Mouse (Mus musculus) c-Kit-positive CD71-positive TER-119-positive erythroid progenitor cells, embryonic 14.5 days (primary cell): Measurements from ENCODE around the gene Atad1.
A peak's percentile ranks its signal among the peaks of the same experiment; 100 is the strongest.
"Not testable (repeated sequence)": the region's sequence is repeated elsewhere in the genome, so short reads cannot be mapped to it uniquely, and the experiment has no call there.

Source experiments
- DNase-seq: peaks from one replicate; pipeline ENCODE4 v3.0.0-alpha.2; 2013; ENCODE audit warnings: low spot score

Atad1 gene

GRCm38 (mm10) chr19:32739686-32740085 is at the start of gene Atad1:
Gene Atad1, minus strand, starts transcription at chr19:32739786.
- no peak for DNase-seq

DNA sequence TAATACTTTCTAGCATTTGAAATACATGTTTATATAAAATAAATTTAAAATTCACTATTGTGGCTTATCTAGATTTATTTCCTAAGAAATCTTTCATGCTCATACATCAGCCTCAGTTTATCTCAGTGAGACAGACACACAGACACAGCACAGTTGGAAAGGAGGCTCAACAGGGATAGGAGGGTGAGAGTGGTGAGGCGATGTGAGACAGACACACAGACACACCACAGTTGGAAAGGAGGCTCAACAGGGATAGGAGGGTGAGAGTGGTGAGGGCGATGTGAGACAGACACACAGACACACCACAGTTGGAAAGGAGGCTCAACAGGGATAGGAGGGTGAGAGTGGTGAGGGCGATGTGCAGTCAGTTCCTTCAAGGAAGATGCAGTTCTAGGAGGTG is 48.4 kb upstream of the Atad1 start:
- not testable (repeated sequence) for DNase-seq

DNA sequence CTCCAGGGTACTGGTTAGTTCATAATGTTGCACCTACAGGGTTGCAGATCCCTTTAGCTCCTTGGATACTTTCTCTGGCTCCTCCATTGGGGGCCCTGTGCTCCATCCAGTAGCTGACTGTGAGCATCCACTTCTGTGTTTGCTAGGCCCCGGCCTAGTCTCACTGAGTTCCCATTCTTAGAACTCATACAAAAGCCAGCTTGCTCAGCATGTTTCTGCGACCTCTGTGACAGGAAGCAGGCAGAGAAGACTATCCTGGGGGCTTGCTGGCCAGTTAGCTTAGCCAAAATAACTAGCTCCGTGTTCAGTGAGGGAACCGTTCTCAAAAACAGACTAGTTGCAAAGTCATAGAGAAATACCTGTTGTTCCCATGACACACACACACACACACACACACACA is 47.8 kb upstream of the Atad1 start:
- not testable (repeated sequence) for DNase-seq

GRCm38 (mm10) chr19:32781305-32782071 is 41.9 kb upstream of the Atad1 start:
- DNase-seq: no peak

- no peak for DNase-seq
Measured at GRCm38 (mm10) chr19:32779131-32779530, 39.5 kb upstream of the Atad1 start.

DNA sequence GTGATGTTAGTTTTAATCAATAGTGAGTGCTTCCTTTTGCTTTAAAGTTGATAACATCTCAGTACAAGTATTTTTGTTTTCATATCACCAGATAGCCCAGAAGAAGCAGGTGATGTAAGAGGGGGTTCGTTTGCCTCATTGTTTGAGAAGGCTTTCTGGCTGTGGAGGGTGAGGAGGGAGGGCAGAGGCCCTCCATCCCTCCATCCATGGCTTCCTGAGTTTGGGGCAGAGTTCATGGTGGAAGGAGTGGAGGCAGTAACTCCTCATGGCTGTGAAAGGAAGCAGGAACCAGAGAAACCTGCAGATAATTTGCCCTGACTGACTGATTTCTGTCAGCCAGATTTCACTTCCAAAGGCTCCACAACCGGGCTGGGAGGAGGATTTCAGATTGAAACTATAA is 38.8 kb upstream of the Atad1 start:
- DNase-seq: no peak

- no peak for DNase-seq
Measured at GRCm38 (mm10) chr19:32762493-32762892, 22.9 kb upstream of the Atad1 start.

GRCm38 (mm10) chr19:32761162-32761561 is 21.6 kb upstream of the Atad1 start:
- no peak for DNase-seq

GRCm38 (mm10) chr19:32760499-32760898 is 20.9 kb upstream of the Atad1 start:
- no peak for DNase-seq

DNA sequence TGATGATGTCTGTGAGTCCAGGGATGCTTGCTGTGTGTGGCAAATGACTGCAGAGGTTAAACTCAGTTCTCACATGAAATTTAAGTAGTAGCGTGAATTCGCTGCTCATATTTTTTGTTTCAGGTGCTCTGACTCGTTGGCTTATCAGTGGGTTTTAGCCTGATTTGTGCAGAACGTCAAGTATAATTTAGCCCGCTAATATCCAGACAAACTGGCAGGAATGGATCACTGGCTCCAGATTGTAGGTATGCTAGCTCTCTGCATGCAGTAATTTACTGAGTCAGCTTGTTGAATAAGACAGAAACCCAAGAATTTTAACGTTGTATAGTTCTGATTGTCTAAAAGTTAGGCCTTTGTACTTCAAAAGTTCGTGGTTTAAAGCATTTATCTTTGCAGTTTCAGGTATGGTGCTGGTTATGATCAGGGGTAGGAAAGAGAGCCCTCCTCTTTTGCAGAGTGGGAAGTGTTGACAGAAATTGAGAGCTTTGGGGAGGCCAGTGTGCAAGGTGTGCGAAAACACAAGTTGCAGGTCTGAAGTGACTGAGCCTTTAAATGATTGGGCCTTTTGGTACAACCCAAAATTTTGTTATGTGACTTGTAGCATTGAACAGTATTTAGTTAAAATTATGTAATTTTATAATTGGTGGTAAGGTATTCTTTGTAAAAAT is 19.9 kb upstream of the Atad1 start:
- no peak for DNase-seq

DNA sequence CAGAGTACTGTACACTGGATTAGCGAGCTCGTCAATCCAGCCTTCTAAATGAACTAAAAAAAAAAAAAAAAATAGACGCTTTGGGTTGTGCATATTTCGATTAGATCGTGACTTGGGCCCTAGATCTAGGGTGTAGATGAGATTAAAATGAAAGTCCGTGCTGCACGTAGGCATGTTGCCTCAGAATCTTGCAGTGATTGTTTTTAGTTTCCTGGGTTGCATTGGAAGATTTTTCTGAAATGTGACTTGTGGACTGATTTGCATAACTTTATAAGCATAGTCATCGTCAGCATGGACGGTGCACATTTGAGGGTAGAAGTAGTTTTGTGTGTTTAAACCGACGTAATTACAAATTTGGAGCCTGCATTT is 19.2 kb upstream of the Atad1 start:
- no peak for DNase-seq

- peak; percentile 28 for DNase-seq
Measured at GRCm38 (mm10) chr19:32757831-32758792, 18.5 kb upstream of the Atad1 start.

GRCm38 (mm10) chr19:32756900-32757725 is 17.5 kb upstream of the Atad1 start, which contains the start of gene Pten:
Gene Pten, plus strand, starts transcription at chr19:32757497.
- DNase-seq: peak; percentile 88

DNA sequence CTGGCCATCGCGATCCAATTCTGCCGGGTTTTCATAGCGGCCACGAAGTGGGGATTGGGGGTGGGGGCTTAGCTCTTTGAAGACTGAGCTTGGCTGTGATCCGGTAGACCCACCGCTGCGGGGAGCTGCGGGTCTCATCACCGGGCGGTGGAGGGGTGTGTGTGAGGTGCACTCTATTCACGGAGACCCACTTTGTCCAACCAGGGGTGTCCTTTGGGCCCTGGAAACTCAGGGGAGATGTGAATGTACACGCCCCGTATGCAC is 17.0 kb upstream of the Atad1 start:
- no peak for DNase-seq

GRCm38 (mm10) chr19:32755792-32756635 is 16.4 kb upstream of the Atad1 start:
- DNase-seq: peak; percentile 96

DNA sequence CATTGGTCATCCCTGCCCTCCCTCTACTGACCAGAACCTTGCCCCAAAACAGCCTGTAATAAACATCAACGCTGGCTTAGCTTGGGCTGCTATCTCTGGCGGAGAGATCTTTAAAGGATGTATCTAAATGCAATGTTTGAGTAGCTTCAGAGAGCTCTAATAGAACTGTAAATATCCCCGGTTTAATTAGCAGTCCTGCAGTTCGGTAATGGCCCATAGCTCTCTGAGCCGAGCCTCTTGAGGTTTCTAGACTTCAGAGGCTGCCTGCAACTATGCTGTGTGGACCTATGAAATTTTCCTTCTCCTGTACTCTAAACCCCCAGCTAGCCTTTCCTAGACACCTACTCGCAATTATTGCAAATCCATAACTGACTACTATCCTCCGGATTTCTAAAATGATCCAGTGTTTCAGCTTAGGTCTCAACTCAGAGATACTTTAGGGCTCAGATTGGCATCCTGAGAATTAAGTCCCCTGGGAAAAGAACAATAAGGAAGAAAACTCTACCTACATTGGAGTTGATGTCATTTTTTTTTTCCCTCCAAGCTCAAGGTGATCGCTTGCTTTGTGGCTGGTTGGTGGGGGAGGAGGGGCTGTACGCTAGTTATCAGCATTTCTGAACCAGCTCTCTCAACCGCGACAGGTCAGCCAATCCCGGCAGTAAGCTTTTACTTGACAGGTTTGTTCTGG is 15.7 kb upstream of the Atad1 start:
- no peak for DNase-seq

- DNase-seq: no peak
Measured at GRCm38 (mm10) chr19:32754188-32755000, 14.8 kb upstream of the Atad1 start.

DNA sequence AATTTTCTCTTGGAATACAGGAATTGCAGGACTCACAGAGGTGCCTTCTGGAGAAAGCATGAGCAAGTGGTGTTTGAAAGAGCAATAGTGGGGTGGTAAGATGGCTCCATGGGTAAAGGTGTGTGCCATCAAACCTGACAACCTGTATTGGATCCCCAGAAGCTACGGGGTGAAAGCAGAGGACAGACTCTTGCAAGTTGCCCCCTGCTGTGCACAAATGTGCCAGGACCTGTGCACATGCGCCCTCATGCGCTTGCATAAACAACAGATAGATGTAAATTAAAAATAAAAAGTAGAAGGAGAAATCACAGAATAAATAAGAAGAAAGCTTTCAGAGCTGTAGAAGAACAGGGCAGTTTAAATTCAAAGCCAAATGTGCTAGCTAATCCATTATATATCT is 13.8 kb upstream of the Atad1 start:
- no peak for DNase-seq

DNA sequence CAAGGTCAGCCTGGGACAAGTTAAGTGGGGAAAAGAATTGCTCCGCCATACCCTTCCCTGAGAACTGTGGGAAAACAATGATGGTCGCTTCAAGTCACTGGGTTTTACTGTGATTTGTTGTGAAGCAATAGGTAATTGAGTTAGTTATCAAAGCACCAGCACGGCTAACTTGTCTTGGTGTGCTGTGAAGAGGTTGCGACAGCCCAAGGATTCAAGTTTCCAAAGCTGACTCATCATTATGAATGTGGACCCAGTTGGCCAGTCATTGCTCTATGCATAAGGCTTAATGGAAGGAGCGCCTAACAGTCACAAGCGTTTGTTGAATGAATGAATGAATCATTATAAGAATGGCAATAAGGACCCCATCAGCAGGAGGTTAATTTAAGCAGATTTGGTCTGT is 12.8 kb upstream of the Atad1 start:
- DNase-seq: no peak
